Comparison of ENCODE assay signal across 13 mouse cellular contexts in the genomic region with DNA sequence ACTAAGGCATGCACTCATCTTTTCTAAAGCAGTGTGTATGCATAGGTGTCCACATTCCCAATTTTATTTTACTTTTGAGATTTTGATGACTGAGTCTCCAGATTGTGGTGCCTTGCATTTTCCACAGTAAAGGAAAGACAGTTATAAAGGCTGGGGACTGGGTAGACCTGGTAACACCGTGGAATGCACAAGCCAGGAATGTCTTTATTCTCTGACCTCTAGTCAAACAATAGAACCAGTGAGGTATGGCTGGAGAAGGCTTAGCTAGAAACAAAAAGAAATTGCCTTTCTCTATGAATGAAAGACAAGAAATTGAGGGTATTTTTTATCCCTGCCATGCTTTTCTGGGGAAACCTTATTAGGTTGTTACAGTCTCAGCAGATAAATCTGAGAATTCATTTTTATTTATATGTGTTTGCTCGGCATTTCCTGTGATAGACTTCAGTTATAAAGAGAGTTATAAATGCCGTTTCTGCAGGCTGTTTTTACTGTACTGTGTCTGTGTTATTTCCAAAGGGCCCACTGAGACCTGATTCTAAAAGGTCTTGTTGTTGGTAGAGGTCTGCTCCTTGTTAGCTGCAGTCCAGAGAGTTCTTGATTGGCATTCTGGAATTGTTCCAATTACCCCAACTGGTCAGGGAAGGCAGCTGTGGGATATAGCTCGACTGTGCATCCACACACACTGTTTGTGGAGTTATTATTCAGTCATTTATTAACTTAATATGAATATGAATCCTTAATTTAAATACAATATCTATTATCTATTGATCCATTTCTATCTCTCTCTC.
DNase-seq lines count a peak whose midpoint lies in the region; ATAC-seq and TF ChIP-seq lines count a peak whose summit lies in the region.
"Had no signal": no experiment of that assay in that cellular context is flagged by ENCODE, and none has a peak within 500 bp of the region (broad histone marks: within the 10 kb centered on the region; RNA-seq: fewer than 3 reads in every experiment).

No protein-coding gene starts in this region.

- intact Hi-C loops in left cerebral cortex, adult 2 months (cut with DNase I), result no loop called here

- 8% methylated on average over 4 of the region's 4 CpGs for WGBS in forebrain, embryonic 11.5 days
- 10% methylated on average over 4 of the region's 4 CpGs for WGBS in hindbrain, embryonic 15.5 days
- WGBS in midbrain, postnatal 0 days, result 16% methylated on average over 4 of the region's 4 CpGs

- peak overlapping the region; percentile 44; the same call in 1 of the 2 replicates for H3K27ac ChIP-seq in forebrain, embryonic 11.5 days (ENCODE audit: low read depth, low read length)
- H3K27ac ChIP-seq in hindbrain, embryonic 15.5 days (replicated peaks), result no peak overlapping the region
- no peak overlapping the region for H3K27ac ChIP-seq in midbrain, postnatal 0 days (ENCODE audit: low read depth, low read length)
- no peak overlapping the region for H3K27ac ChIP-seq in left cerebral cortex, adult 2 months
- H3K27ac ChIP-seq: heart, embryonic 15.5 days; intestine, embryonic 15.5 days; liver, embryonic 13.5 days had no signal

- no peak overlapping the region for H3K4me3 ChIP-seq in forebrain, embryonic 11.5 days (ENCODE audit: low read depth, low read length)
- H3K4me3 ChIP-seq in hindbrain, embryonic 15.5 days, result no peak overlapping the region
- H3K4me3 ChIP-seq in midbrain, postnatal 0 days (ENCODE audit: low read depth, low read length), result no peak overlapping the region
- no peak overlapping the region for H3K4me3 ChIP-seq in left cerebral cortex, adult 2 months
- H3K4me3 ChIP-seq: heart, embryonic 15.5 days; intestine, embryonic 15.5 days; liver, embryonic 13.5 days had no signal

- no peak overlapping the region for H3K4me2 ChIP-seq in forebrain, embryonic 11.5 days (ENCODE audit: low read depth, low read length, severe bottlenecking)
- no peak overlapping the region for H3K4me2 ChIP-seq in hindbrain, embryonic 15.5 days
- no peak overlapping the region for H3K4me2 ChIP-seq in midbrain, postnatal 0 days (ENCODE audit: low read depth, low read length, poor library complexity, severe bottlenecking)
- H3K4me2 ChIP-seq: heart, embryonic 15.5 days; intestine, embryonic 15.5 days; liver, embryonic 13.5 days had no signal

- H3K27me3 ChIP-seq in forebrain, embryonic 11.5 days (ENCODE audit: control insufficient read depth, insufficient read depth, low read length), result no peaks in the 10 kb centered on the region
- no peaks in the 10 kb centered on the region for H3K27me3 ChIP-seq in hindbrain, embryonic 15.5 days
- no peaks in the 10 kb centered on the region for H3K27me3 ChIP-seq in midbrain, postnatal 0 days (ENCODE audit: insufficient read depth, low read length)
- H3K27me3 ChIP-seq: heart, embryonic 15.5 days; intestine, embryonic 15.5 days; liver, embryonic 13.5 days had no signal

- TF ChIP-seq CTCF in midbrain, postnatal 0 days (IDR thresholded peaks at IDR 0.05), result no peak
- no peak for TF ChIP-seq CTCF in left cerebral cortex, adult 2 months (IDR thresholded peaks at IDR 0.05)

- no peaks in the 10 kb centered on the region for H3K9me3 ChIP-seq in forebrain, embryonic 11.5 days (ENCODE audit: control insufficient read depth, low read length)
- no peaks in the 10 kb centered on the region for H3K9me3 ChIP-seq in hindbrain, embryonic 15.5 days
- no peaks in the 10 kb centered on the region for H3K9me3 ChIP-seq in midbrain, postnatal 0 days (ENCODE audit: low read length)
- H3K9me3 ChIP-seq: heart, embryonic 15.5 days; intestine, embryonic 15.5 days; liver, embryonic 13.5 days had no signal

- no peaks in the 10 kb centered on the region for H3K36me3 ChIP-seq in forebrain, embryonic 11.5 days (ENCODE audit: control insufficient read depth, insufficient read depth, low read length)
- H3K36me3 ChIP-seq in hindbrain, embryonic 15.5 days, result no peaks in the 10 kb centered on the region
- no peaks in the 10 kb centered on the region for H3K36me3 ChIP-seq in midbrain, postnatal 0 days (ENCODE audit: insufficient read depth, low read length)
- H3K36me3 ChIP-seq: heart, embryonic 15.5 days; intestine, embryonic 15.5 days; liver, embryonic 13.5 days had no signal

- peak; percentile 88 for ATAC-seq in forebrain, embryonic 11.5 days (replicated peaks; ENCODE audit: low FRiP score)
- ATAC-seq in hindbrain, embryonic 15.5 days (ENCODE audit: low FRiP score, low read depth), result peak; percentile 65
- ATAC-seq in midbrain, postnatal 0 days (ENCODE audit: low FRiP score), result no peak
- ATAC-seq: intestine, embryonic 15.5 days had no signal

- peak; percentile 32 for DNase-seq in embryo, embryonic 10.5 days (ENCODE audit: low spot score)
- no peak for DNase-seq in forebrain, embryonic 11.5 days (ENCODE audit: low spot score)
- peak; percentile 43 for DNase-seq in midbrain, postnatal 0 days (ENCODE audit: low spot score)
- no peak for DNase-seq in left cerebral cortex, adult 2 months (ENCODE audit: extremely low spot score in 1 of 2, low spot score in 2 of 2)
- no peak for DNase-seq in kidney, postnatal 25 days
- no peak for DNase-seq in cerebellum, postnatal 25 days
- DNase-seq: adrenal gland, adult 2 months; liver, embryonic 13.5 days; lung, postnatal 14 days; thymus, postnatal 4 days had no signal

- no peak overlapping the region for H3K9ac ChIP-seq in forebrain, embryonic 11.5 days (ENCODE audit: low read length)
- no peak overlapping the region for H3K9ac ChIP-seq in hindbrain, embryonic 15.5 days
- H3K9ac ChIP-seq in midbrain, postnatal 0 days (replicated peaks; ENCODE audit: low read length, poor library complexity, severe bottlenecking), result no peak overlapping the region
- H3K9ac ChIP-seq: heart, embryonic 15.5 days; intestine, embryonic 15.5 days; liver, embryonic 13.5 days had no signal

- no peaks in the 10 kb centered on the region for H3K4me1 ChIP-seq in forebrain, embryonic 11.5 days (replicated peaks; ENCODE audit: control insufficient read depth, insufficient read depth, low read length)
- H3K4me1 ChIP-seq in hindbrain, embryonic 15.5 days (replicated peaks), result no peaks in the 10 kb centered on the region
- H3K4me1 ChIP-seq in midbrain, postnatal 0 days (ENCODE audit: insufficient read depth, low read length), result no peaks in the 10 kb centered on the region
- H3K4me1 ChIP-seq: heart, embryonic 15.5 days; intestine, embryonic 15.5 days; liver, embryonic 13.5 days had no signal

Comparison
In these comparisons a context has a peak if more than half of its experiments do, and no peak if none do; other contexts are left out.
1. DNase-seq: peak in embryo, embryonic 10.5 days (single experiment) and midbrain, postnatal 0 days (single experiment); none in forebrain, embryonic 11.5 days (single experiment), left cerebral cortex, adult 2 months (0 of 2), kidney, postnatal 25 days (0 of 2) and cerebellum, postnatal 25 days (0 of 2).